Mouse (Mus musculus): ENCODE results near the gene Apol9a. TPM values are rescaled to one million over a fixed set of nuclear protein-coding genes. Genes with fewer than 3 reads are reported as not detected.
"Not testable (repeated sequence)": the region's sequence is repeated elsewhere in the genome, so short reads cannot be mapped to it uniquely, and the experiment has no call there.

The Apol9a gene
- 0.34 and 0.81 TPM in 2 replicates for polyA plus RNA-seq (2015; fragmentation: Nextera tagmentation; extraction: Ambion mirVana)

GRCm38 (mm10) chr15:77411035-77411434 is at the start of gene Apol9a:
Apol9a (minus strand) TSS chr15:77411135.
- H3K4me2 ChIP-seq (ENCODE audit: low read depth, low read length); H3K27me3 ChIP-seq (ENCODE audit: insufficient read depth, low read length); H3K4me3 ChIP-seq (ENCODE audit: low read depth, low read length); H3K27ac ChIP-seq (ENCODE audit: low read depth); H3K9ac ChIP-seq (replicated peaks); H3K4me1 ChIP-seq (ENCODE audit: insufficient read depth); H3K36me3 ChIP-seq (replicated peaks; ENCODE audit: insufficient read depth, low read length); ATAC-seq; H3K9me3 ChIP-seq (ENCODE audit: low read length); DNase-seq: not testable (repeated sequence)
- no CpG with 5 or more reads among the region's 4 CpGs for WGBS (ENCODE audit: insufficient replicate concordance)

- 44% methylated on average over 10 of the region's 10 CpGs for WGBS (ENCODE audit: insufficient replicate concordance)
- DNase-seq: not testable (repeated sequence)
- TF ChIP-seq CTCF (IDR thresholded peaks at IDR 0.05; ENCODE audit: low read depth): peak; percentile 37
Observed at GRCm38 (mm10) chr15:77449927-77450326, 39.0 kb upstream of the Apol9a start.

GRCm38 (mm10) chr15:77447392-77447791 is 36.5 kb upstream of the Apol9a start, which contains the start of gene Apol7b:
Apol7b (minus strand) TSS chr15:77447492.
- not testable (repeated sequence) for ATAC-seq; H3K9ac ChIP-seq (replicated peaks); DNase-seq; H3K4me2 ChIP-seq (ENCODE audit: low read depth, low read length); H3K36me3 ChIP-seq (replicated peaks; ENCODE audit: insufficient read depth, low read length); H3K9me3 ChIP-seq (ENCODE audit: low read length); H3K4me1 ChIP-seq (ENCODE audit: insufficient read depth); H3K27me3 ChIP-seq (ENCODE audit: insufficient read depth, low read length); H3K4me3 ChIP-seq (ENCODE audit: low read depth, low read length); H3K27ac ChIP-seq (ENCODE audit: low read depth)
- WGBS (ENCODE audit: insufficient replicate concordance): 62% methylated on average over 2 of the region's 2 CpGs

More at GRCm38 (mm10) chr15:77449927-77450326, 39.0 kb upstream of the Apol9a start:
- H3K9me3 ChIP-seq (ENCODE audit: low read length); H3K4me2 ChIP-seq (ENCODE audit: low read depth, low read length); H3K27ac ChIP-seq (ENCODE audit: low read depth); H3K4me3 ChIP-seq (ENCODE audit: low read depth, low read length); H3K4me1 ChIP-seq (ENCODE audit: insufficient read depth); H3K27me3 ChIP-seq (ENCODE audit: insufficient read depth, low read length); ATAC-seq; H3K36me3 ChIP-seq (replicated peaks; ENCODE audit: insufficient read depth, low read length); H3K9ac ChIP-seq (replicated peaks): not testable (repeated sequence)

GRCm38 (mm10) chr15:77445668-77446067 is 34.7 kb upstream of the Apol9a start:
- H3K4me2 ChIP-seq (ENCODE audit: low read depth, low read length); H3K9ac ChIP-seq (replicated peaks); H3K36me3 ChIP-seq (replicated peaks; ENCODE audit: insufficient read depth, low read length); H3K4me1 ChIP-seq (ENCODE audit: insufficient read depth); DNase-seq; H3K27ac ChIP-seq (ENCODE audit: low read depth); H3K9me3 ChIP-seq (ENCODE audit: low read length); H3K4me3 ChIP-seq (ENCODE audit: low read depth, low read length); H3K27me3 ChIP-seq (ENCODE audit: insufficient read depth, low read length); ATAC-seq: not testable (repeated sequence)
- WGBS (ENCODE audit: insufficient replicate concordance): 80% methylated on average over 1 of the region's 1 CpGs

- H3K9ac ChIP-seq (replicated peaks); DNase-seq; H3K4me1 ChIP-seq (ENCODE audit: insufficient read depth); H3K27me3 ChIP-seq (ENCODE audit: insufficient read depth, low read length); H3K4me3 ChIP-seq (ENCODE audit: low read depth, low read length); H3K9me3 ChIP-seq (ENCODE audit: low read length); H3K36me3 ChIP-seq (replicated peaks; ENCODE audit: insufficient read depth, low read length); H3K4me2 ChIP-seq (ENCODE audit: low read depth, low read length); H3K27ac ChIP-seq (ENCODE audit: low read depth); ATAC-seq: not testable (repeated sequence)
- WGBS (ENCODE audit: insufficient replicate concordance): 87% methylated on average over 8 of the region's 8 CpGs
Observed at GRCm38 (mm10) chr15:77444746-77445145, 33.8 kb upstream of the Apol9a start.

GRCm38 (mm10) chr15:77428690-77429448 is 17.9 kb upstream of the Apol9a start:
- H3K36me3 ChIP-seq (replicated peaks; ENCODE audit: insufficient read depth, low read length); H3K4me2 ChIP-seq (ENCODE audit: low read depth, low read length); H3K4me3 ChIP-seq (ENCODE audit: low read depth, low read length); DNase-seq; H3K9me3 ChIP-seq (ENCODE audit: low read length); H3K4me1 ChIP-seq (ENCODE audit: insufficient read depth); H3K27ac ChIP-seq (ENCODE audit: low read depth); ATAC-seq; H3K27me3 ChIP-seq (ENCODE audit: insufficient read depth, low read length); H3K9ac ChIP-seq (replicated peaks): not testable (repeated sequence)
- WGBS (ENCODE audit: insufficient replicate concordance): 58% methylated on average over 8 of the region's 10 CpGs

- not testable (repeated sequence) for H3K27me3 ChIP-seq (ENCODE audit: insufficient read depth, low read length); H3K9me3 ChIP-seq (ENCODE audit: low read length); H3K27ac ChIP-seq (ENCODE audit: low read depth); H3K4me2 ChIP-seq (ENCODE audit: low read depth, low read length); H3K36me3 ChIP-seq (replicated peaks; ENCODE audit: insufficient read depth, low read length); H3K4me3 ChIP-seq (ENCODE audit: low read depth, low read length); H3K9ac ChIP-seq (replicated peaks); H3K4me1 ChIP-seq (ENCODE audit: insufficient read depth); ATAC-seq; DNase-seq
- 55% methylated on average over 3 of the region's 7 CpGs for WGBS (ENCODE audit: insufficient replicate concordance)
Observed at GRCm38 (mm10) chr15:77422925-77423324, 12.0 kb upstream of the Apol9a start.

GRCm38 (mm10) chr15:77419657-77420056 is 8.7 kb upstream of the Apol9a start:
- not testable (repeated sequence) for H3K27me3 ChIP-seq (ENCODE audit: insufficient read depth, low read length); H3K4me2 ChIP-seq (ENCODE audit: low read depth, low read length); H3K4me3 ChIP-seq (ENCODE audit: low read depth, low read length); H3K36me3 ChIP-seq (replicated peaks; ENCODE audit: insufficient read depth, low read length); H3K4me1 ChIP-seq (ENCODE audit: insufficient read depth); DNase-seq; H3K9me3 ChIP-seq (ENCODE audit: low read length); H3K27ac ChIP-seq (ENCODE audit: low read depth); H3K9ac ChIP-seq (replicated peaks); ATAC-seq
- WGBS (ENCODE audit: insufficient replicate concordance): no CpG with 5 or more reads among the region's 3 CpGs

GRCm38 (mm10) chr15:77416655-77417333 is 5.9 kb upstream of the Apol9a start:
- not testable (repeated sequence) for H3K27me3 ChIP-seq (ENCODE audit: insufficient read depth, low read length); H3K9me3 ChIP-seq (ENCODE audit: low read length); DNase-seq; H3K9ac ChIP-seq (replicated peaks); H3K36me3 ChIP-seq (replicated peaks; ENCODE audit: insufficient read depth, low read length); H3K4me2 ChIP-seq (ENCODE audit: low read depth, low read length); H3K27ac ChIP-seq (ENCODE audit: low read depth); ATAC-seq; H3K4me1 ChIP-seq (ENCODE audit: insufficient read depth); H3K4me3 ChIP-seq (ENCODE audit: low read depth, low read length)
- 19% methylated on average over 2 of the region's 10 CpGs for WGBS (ENCODE audit: insufficient replicate concordance)

Measured in liver, postnatal 0 days (tissue).